11 mouse cellular contexts compared by ENCODE assay signal in genomic region chr5:32446394-32446793, GRCm38 (mm10). TPM values are rescaled to one million over a fixed set of nuclear protein-coding genes. Genes with fewer than 3 reads are reported as not detected.
DNase-seq lines count a peak whose midpoint lies in the region; ATAC-seq and TF ChIP-seq lines count a peak whose summit lies in the region.
"Had no signal": no experiment of that assay in that cellular context is flagged by ENCODE, and none has a peak within 500 bp of the region (broad histone marks: within the 10 kb centered on the region; RNA-seq: fewer than 3 reads in every experiment).

No protein-coding gene starts in this region.

- no peak overlapping the region for H3K9ac ChIP-seq in intestine, postnatal 0 days (ENCODE audit: low read depth, low read length)
- H3K9ac ChIP-seq: liver, embryonic 13.5 days had no signal

- peak overlapping the region; percentile 52 for H3K4me2 ChIP-seq in intestine, postnatal 0 days (replicated peaks; ENCODE audit: low read depth)
- H3K4me2 ChIP-seq: liver, embryonic 13.5 days had no signal

- no peaks in the 10 kb centered on the region for H3K36me3 ChIP-seq in intestine, postnatal 0 days (ENCODE audit: control insufficient read depth, insufficient read depth)
- H3K36me3 ChIP-seq: liver, embryonic 13.5 days; midbrain, embryonic 10.5 days had no signal

- 15% methylated on average over 5 of the region's 5 CpGs for WGBS in cerebellum, adult 2 months
- 41% methylated on average over 5 of the region's 5 CpGs for WGBS in intestine, postnatal 0 days

- H3K4me1 ChIP-seq in cerebellum, adult 2 months (ENCODE audit: control insufficient read depth, insufficient read depth, low read length): peaks cover 11% of the 10 kb centered on the region
- 0 out of 2 replicates have a peak, but pooled peaks cover 8% of the 10 kb centered on the region for H3K4me1 ChIP-seq in intestine, postnatal 0 days (replicated peaks; ENCODE audit: control insufficient read depth, insufficient read depth, low read length)
- H3K4me1 ChIP-seq: liver, embryonic 13.5 days had no signal

- peak; percentile 40 for DNase-seq in adrenal gland, postnatal 14 days
- DNase-seq in adrenal gland, adult 8-10 months: no peak
- peak; percentile 71 to 86 for DNase-seq in cerebellum, adult 2 months
- DNase-seq in heart, adult 8-10 months (ENCODE audit: low spot score): peak; percentile 59
- no peak for DNase-seq in spleen, postnatal 36 days (ENCODE audit: low spot score in 2 of 2)
- no peak for DNase-seq in spleen, postnatal 14 days (ENCODE audit: low spot score in 2 of 2)
- DNase-seq in layer of hippocampus, adult 8-10 months (ENCODE audit: low spot score in 2 of 2): no peak
- DNase-seq: liver, embryonic 13.5 days had no signal

- no peak overlapping the region for H3K4me3 ChIP-seq in cerebellum, adult 2 months (replicated peaks; ENCODE audit: insufficient read depth, low read depth, low read length)
- H3K4me3 ChIP-seq in intestine, postnatal 0 days (ENCODE audit: low read depth, low read length): no peak overlapping the region
- H3K4me3 ChIP-seq: erythroblast, embryonic 14.5 days; liver, embryonic 13.5 days; midbrain, embryonic 10.5 days had no signal

- TF ChIP-seq POLR2A in cerebellum, adult 2 months (IDR thresholded peaks at IDR 0.05; ENCODE audit: borderline replicate concordance, insufficient read depth, low read length): no peak

- H3K27me3 ChIP-seq in cerebellum, adult 2 months (ENCODE audit: control insufficient read depth, insufficient read depth, low read length): no peaks in the 10 kb centered on the region
- H3K27me3 ChIP-seq in intestine, postnatal 0 days (replicated peaks; ENCODE audit: control insufficient read depth, insufficient read depth, low read length): no peaks in the 10 kb centered on the region
- H3K27me3 ChIP-seq: liver, embryonic 13.5 days had no signal

- H3K9me3 ChIP-seq in intestine, postnatal 0 days (ENCODE audit: control insufficient read depth): no peaks in the 10 kb centered on the region
- H3K9me3 ChIP-seq: liver, embryonic 13.5 days; midbrain, embryonic 10.5 days had no signal

- TF ChIP-seq CTCF in cerebellum, adult 2 months (IDR thresholded peaks at IDR 0.05; ENCODE audit: borderline replicate concordance, insufficient read depth, low read depth, low read length): no peak
- no peak for TF ChIP-seq CTCF in intestine, postnatal 0 days (IDR thresholded peaks at IDR 0.05; ENCODE audit: low read depth)

- no peak overlapping the region for H3K27ac ChIP-seq in cerebellum, adult 2 months (ENCODE audit: insufficient read depth, low read length)
- peak overlapping the region; percentile 36; the same call in 1 of the 2 replicates for H3K27ac ChIP-seq in intestine, postnatal 0 days (ENCODE audit: low read depth, low read length)
- H3K27ac ChIP-seq: liver, embryonic 13.5 days; midbrain, embryonic 10.5 days had no signal

- ATAC-seq in intestine, postnatal 0 days: peak; percentile 86

RNA-seq across cellular contexts. Expression of gene Ppp1cb, which starts 12.2 kb away (rescaled TPM):
- total RNA-seq in adrenal gland, postnatal 14 days (2021): 358 and 364 TPM in 2 replicates
- 100 to 1,000 TPM; 307 to 478 (median 386) TPM for total RNA-seq in adrenal gland, adult 8-10 months (2022)
- 226 and 236 TPM in 2 replicates for polyA plus RNA-seq in cerebellum, adult 2 months (2012; rRNA removed)
- 100 to 1,000 TPM; 400 to 449 (median 432) TPM for total RNA-seq in heart, adult 8-10 months (2022)
- 192 and 194 TPM in 2 replicates for polyA plus RNA-seq in intestine, postnatal 0 days (2015; fragmentation: Nextera tagmentation; extraction: Ambion mirVana)
- 100 to 1,000 TPM; 366 to 393 (median 386) TPM for total RNA-seq in layer of hippocampus, adult 8-10 months (2022)

Comparison
In these comparisons a context has a peak if more than half of its experiments do, and no peak if none do; other contexts are left out.
1. DNase-seq: peak in adrenal gland, postnatal 14 days (single experiment), cerebellum, adult 2 months (2 of 2) and heart, adult 8-10 months (single experiment); none in adrenal gland, adult 8-10 months (single experiment), spleen, postnatal 36 days (0 of 2), spleen, postnatal 14 days (0 of 2) and layer of hippocampus, adult 8-10 months (0 of 2).